ENCODE assay signal across 11 mouse cellular contexts in genomic region chr15:42329742-42330141, GRCm38 (mm10).
DNase-seq lines count a peak whose midpoint lies in the region; ATAC-seq and TF ChIP-seq lines count a peak whose summit lies in the region.
"Had no signal": no experiment of that assay in that cellular context is flagged by ENCODE, and none has a peak within 500 bp of the region (broad histone marks: within the 10 kb centered on the region; RNA-seq: fewer than 3 reads in every experiment).

No protein-coding gene starts in this region.

- TF ChIP-seq CTCF in hindbrain, postnatal 0 days (IDR thresholded peaks at IDR 0.05; ENCODE audit: low read depth) = no peak

- no peaks in the 10 kb centered on the region for H3K27me3 ChIP-seq in hindbrain, postnatal 0 days (ENCODE audit: insufficient read depth, low read length)
- H3K27me3 ChIP-seq in hindbrain, embryonic 12.5 days = no peaks in the 10 kb centered on the region
- no peaks in the 10 kb centered on the region for H3K27me3 ChIP-seq in neural tube, embryonic 15.5 days (replicated peaks)
- H3K27me3 ChIP-seq: liver, embryonic 12.5 days had no signal

- peak; percentile 2 for DNase-seq in adrenal gland, adult 2 months
- DNase-seq in adrenal gland, postnatal 4 days (ENCODE audit: low spot score in 2 of 2) = no peak
- DNase-seq in hindbrain, postnatal 0 days (ENCODE audit: low spot score) = peak; percentile 56
- DNase-seq in ovary, postnatal 14 days (ENCODE audit: low spot score) = peak; percentile 2
- DNase-seq in ovary, adult 18-20 months (ENCODE audit: low spot score) = no peak
- DNase-seq in retina, postnatal 1 day = no peak
- DNase-seq: layer of hippocampus, postnatal 36 days; lung, postnatal 4 days had no signal

- H3K9ac ChIP-seq in hindbrain, postnatal 0 days (replicated peaks; ENCODE audit: low read length) = no peak overlapping the region
- H3K9ac ChIP-seq in hindbrain, embryonic 12.5 days = no peak overlapping the region
- H3K9ac ChIP-seq in neural tube, embryonic 15.5 days (replicated peaks) = no peak overlapping the region
- H3K9ac ChIP-seq: liver, embryonic 12.5 days had no signal

- H3K9me3 ChIP-seq in hindbrain, postnatal 0 days (ENCODE audit: low read length) = no peaks in the 10 kb centered on the region
- H3K9me3 ChIP-seq in hindbrain, embryonic 12.5 days (replicated peaks) = no peaks in the 10 kb centered on the region
- no peaks in the 10 kb centered on the region for H3K9me3 ChIP-seq in neural tube, embryonic 15.5 days (replicated peaks)
- H3K9me3 ChIP-seq: liver, embryonic 12.5 days had no signal

- 60% methylated on average over 4 of the region's 4 CpGs for WGBS in hindbrain, postnatal 0 days
- 75% methylated on average over 4 of the region's 4 CpGs for WGBS in hindbrain, embryonic 12.5 days
- 60% methylated on average over 4 of the region's 4 CpGs for WGBS in neural tube, embryonic 15.5 days

- H3K4me2 ChIP-seq in hindbrain, postnatal 0 days (ENCODE audit: low read depth, low read length) = no peak overlapping the region
- H3K4me2 ChIP-seq in hindbrain, embryonic 12.5 days (replicated peaks) = no peak overlapping the region
- no peak overlapping the region for H3K4me2 ChIP-seq in neural tube, embryonic 15.5 days
- H3K4me2 ChIP-seq: liver, embryonic 12.5 days had no signal

- no peaks in the 10 kb centered on the region for H3K36me3 ChIP-seq in hindbrain, postnatal 0 days (ENCODE audit: insufficient read depth, low read length)
- no peaks in the 10 kb centered on the region for H3K36me3 ChIP-seq in hindbrain, embryonic 12.5 days
- no peaks in the 10 kb centered on the region for H3K36me3 ChIP-seq in neural tube, embryonic 15.5 days
- H3K36me3 ChIP-seq: liver, embryonic 12.5 days had no signal

- peak; percentile 82 for ATAC-seq in hindbrain, postnatal 0 days
- no peak for ATAC-seq in hindbrain, embryonic 12.5 days (ENCODE audit: low FRiP score)
- ATAC-seq in neural tube, embryonic 15.5 days (ENCODE audit: low FRiP score) = peak; percentile 38; the same call in 1 of the 2 replicates
- ATAC-seq: liver, embryonic 12.5 days had no signal

- H3K27ac ChIP-seq in hindbrain, postnatal 0 days = peak overlapping the region; percentile 34; the same call in 1 of the 2 replicates
- H3K27ac ChIP-seq in hindbrain, embryonic 12.5 days = no peak overlapping the region
- peak overlapping the region; percentile 33; the same call in 1 of the 2 replicates for H3K27ac ChIP-seq in neural tube, embryonic 15.5 days (replicated peaks)
- H3K27ac ChIP-seq: liver, embryonic 12.5 days had no signal

- H3K4me1 ChIP-seq in hindbrain, postnatal 0 days (ENCODE audit: insufficient read depth, low read length) = 0 out of 2 replicates have a peak, but pooled peaks cover 12% of the 10 kb centered on the region
- H3K4me1 ChIP-seq in hindbrain, embryonic 12.5 days = peaks cover 5% of the 10 kb centered on the region; the same call in 1 of the 2 replicates
- peaks cover 5% of the 10 kb centered on the region; the same call in 1 of the 2 replicates for H3K4me1 ChIP-seq in neural tube, embryonic 15.5 days
- H3K4me1 ChIP-seq: liver, embryonic 12.5 days had no signal

- H3K4me3 ChIP-seq in hindbrain, postnatal 0 days (ENCODE audit: low read length) = no peak overlapping the region
- no peak overlapping the region for H3K4me3 ChIP-seq in hindbrain, embryonic 12.5 days
- H3K4me3 ChIP-seq in neural tube, embryonic 15.5 days (replicated peaks) = no peak overlapping the region
- H3K4me3 ChIP-seq: liver, embryonic 12.5 days had no signal

Comparison
In these comparisons a context has a peak if more than half of its experiments do, and no peak if none do; other contexts are left out.
1. DNase-seq: peak in adrenal gland, adult 2 months (single experiment), hindbrain, postnatal 0 days (single experiment) and ovary, postnatal 14 days (single experiment); none in adrenal gland, postnatal 4 days (0 of 2), ovary, adult 18-20 months (single experiment) and retina, postnatal 1 day (single experiment).